Mouse (Mus musculus) heart, embryonic 11.5 days (tissue): ENCODE results near the gene Lag3. TPM values are rescaled to one million over a fixed set of nuclear protein-coding genes. Genes with fewer than 3 reads are reported as not detected.
A peak's percentile ranks its signal among the peaks of the same experiment; 100 is the strongest.

Experiments
- ATAC-seq: fragments of 200-750 bp; cut with Nextera tagmentation; replicated peaks from 2 replicates; pipeline ENCODE4 v1.8.0; 2017; ENCODE audit warnings: moderate library complexity; ENCODE audit not compliant: insufficient number of reproducible peaks, low FRiP score, low TSS enrichment
- H3K27ac ChIP-seq: fragments of 300-500 bp; sonication (generic); 2 replicates; pipeline ENCODE4 v1.5.1; 2014; ENCODE audit warnings: mild to moderate bottlenecking, low read depth, low read length
- H3K27me3 ChIP-seq: fragments of 300-500 bp; sonication (generic); 2 replicates; pipeline ENCODE4 v1.6.1; 2014; ENCODE audit warnings: mild to moderate bottlenecking, low read length, mixed read lengths; ENCODE audit not compliant: control insufficient read depth, insufficient read depth
- H3K36me3 ChIP-seq: fragments of 300-500 bp; sonication (generic); 2 replicates; pipeline ENCODE4 v1.6.1; 2014; ENCODE audit warnings: mild to moderate bottlenecking, low read length, moderate library complexity, mixed read lengths; ENCODE audit not compliant: control insufficient read depth, insufficient read depth
- H3K4me1 ChIP-seq: fragments of 300-500 bp; sonication (generic); 2 replicates; pipeline ENCODE4 v1.6.1; 2014; ENCODE audit warnings: low read length; ENCODE audit not compliant: control insufficient read depth, insufficient read depth
- H3K4me2 ChIP-seq: fragments of 300-500 bp; sonication (generic); 2 replicates; pipeline ENCODE4 v1.6.1; 2014; ENCODE audit warnings: mild to moderate bottlenecking, moderate library complexity
- H3K4me3 ChIP-seq: fragments of 300-500 bp; sonication (generic); 2 replicates; pipeline ENCODE4 v1.5.1; 2014; ENCODE audit warnings: low read depth, low read length
- H3K9ac ChIP-seq: fragments of 300-500 bp; sonication (generic); 2 replicates; pipeline ENCODE4 v1.6.1; 2014; ENCODE audit warnings: mild to moderate bottlenecking, low read depth, low read length, moderate library complexity
- H3K9me3 ChIP-seq: fragments of 300-500 bp; sonication (generic); replicated peaks from 2 replicates; pipeline ENCODE4 v1.6.1; 2016; ENCODE audit warnings: low read length; ENCODE audit not compliant: control insufficient read depth
- WGBS: fragments of 180-500 bp; shearing (Covaris S2); extraction: QIAGEN DNeasy Blood & Tissue Kit; methylation state at CpG from one replicate; pipeline ENCODE4 v1.1.7; 2014; ENCODE audit not compliant: insufficient replicate concordance; 5-methylcytosine and 5-hydroxymethylcytosine counted together
- polyA plus RNA-seq: library from polyadenylated mRNA; unstranded; fragments of >200 nt; fragmentation: Nextera tagmentation; extraction: Ambion mirVana; gene quantifications from 2 replicates; pipeline ENCODE4 v1.2.1, GENCODE M21; 2014

Gene Lag3
- polyA plus RNA-seq, 1 experiment from 2014 or later = 1.1 TPM

DNA sequence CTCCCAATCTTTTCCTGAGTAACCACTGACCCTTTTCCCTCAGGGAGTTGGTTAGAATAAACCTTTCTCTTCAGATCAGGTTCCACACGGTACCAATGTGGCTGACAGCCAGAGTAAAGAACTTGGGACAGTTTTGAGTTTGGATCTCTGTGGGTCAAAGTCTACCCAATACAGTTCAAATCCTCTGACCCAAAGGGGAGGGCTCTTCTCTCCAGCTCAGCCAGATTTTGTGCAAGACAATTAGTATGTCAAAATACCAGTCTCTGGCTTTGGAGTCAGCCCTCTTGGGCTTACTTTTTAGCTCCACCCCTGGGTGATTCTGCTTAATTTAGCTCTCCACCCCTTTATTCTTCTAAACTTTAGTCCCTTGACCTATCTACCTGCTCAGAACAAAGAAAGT lies 18.7 kb upstream of the Lag3 start:
- Histone ChIP-seq H3K9me3 (no peaks in the 10 kb centered on the region), H3K36me3 (peaks cover 11% of the 10 kb centered on the region), H3K27ac (peak overlapping the region; percentile 97), H3K27me3 (no peaks in the 10 kb centered on the region), H3K4me3 (peak overlapping the region; percentile 79), H3K9ac (peak overlapping the region; percentile 81), H3K4me1 (peaks cover 16% of the 10 kb centered on the region), H3K4me2 (peak overlapping the region; percentile 79)
- ATAC-seq = no peak
- WGBS = 47% methylated on average over 1 of the region's 1 CpGs

DNA sequence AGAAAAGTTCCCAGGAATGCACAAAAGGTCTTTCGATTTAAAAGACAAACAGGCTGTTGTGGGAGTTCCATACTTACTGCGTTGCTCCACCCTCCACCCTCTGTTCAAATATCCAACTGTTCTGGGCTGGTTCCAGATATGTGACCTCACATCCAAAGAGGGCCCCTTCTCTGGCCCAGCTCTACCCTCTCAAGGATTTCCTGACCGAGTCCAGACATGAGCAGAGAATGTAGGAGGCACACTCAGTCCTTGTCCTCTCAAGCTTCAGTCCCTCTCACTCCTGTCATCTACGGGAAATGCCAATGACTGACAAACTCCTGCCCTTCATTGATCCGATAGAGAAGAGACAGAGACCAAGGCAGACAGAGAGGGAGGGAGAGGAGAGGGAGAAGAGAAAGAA lies 14.4 kb upstream of the Lag3 start:
- Histone ChIP-seq H3K27ac (peak overlapping the region; percentile 82), H3K4me1 (peaks cover 17% of the 10 kb centered on the region), H3K36me3 (no peaks in the 10 kb centered on the region), H3K27me3 (no peaks in the 10 kb centered on the region), H3K9ac (peak overlapping the region; percentile 43), H3K4me2 (peak overlapping the region; percentile 47), H3K9me3 (no peaks in the 10 kb centered on the region), H3K4me3 (0 out of 2 replicates have a peak overlapping the region, but pooled peaks have one; percentile 8)
- ATAC-seq = no peak
- 29% methylated on average over 5 of the region's 5 CpGs for WGBS

DNA sequence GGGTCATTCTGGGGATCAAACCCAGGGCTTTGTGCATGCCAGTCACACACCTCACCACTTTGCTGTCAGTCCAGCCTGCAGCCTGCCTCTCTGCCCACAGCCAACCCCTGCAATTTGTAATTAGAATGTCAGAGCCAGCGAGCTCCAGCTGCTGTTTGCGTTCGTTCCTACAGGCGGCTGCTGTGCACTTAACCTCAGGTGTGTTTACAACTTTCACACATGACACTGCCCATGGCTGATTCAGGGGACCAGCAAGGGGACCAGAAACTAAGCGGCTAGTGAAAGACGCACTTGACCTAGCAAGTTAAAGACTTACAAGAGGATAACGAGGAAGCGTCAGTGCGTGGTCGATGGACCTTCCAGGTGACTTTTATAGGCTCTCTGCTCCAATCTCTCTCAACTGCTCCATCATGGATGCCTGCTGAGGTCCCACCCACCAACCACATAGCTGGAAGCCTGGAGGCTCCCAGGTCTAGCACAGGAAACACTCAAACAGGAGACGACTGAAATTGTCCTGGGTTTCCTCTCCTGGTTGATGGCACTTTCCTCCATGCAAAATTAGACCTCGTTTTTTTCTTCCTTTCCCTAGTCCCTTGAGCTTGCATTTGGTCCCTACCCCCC lies 13.8 kb upstream of the Lag3 start:
- peak overlapping the region; percentile 82 for H3K27ac ChIP-seq
- ATAC-seq = no peak
- WGBS = 29% methylated on average over 12 of the region's 12 CpGs

DNA sequence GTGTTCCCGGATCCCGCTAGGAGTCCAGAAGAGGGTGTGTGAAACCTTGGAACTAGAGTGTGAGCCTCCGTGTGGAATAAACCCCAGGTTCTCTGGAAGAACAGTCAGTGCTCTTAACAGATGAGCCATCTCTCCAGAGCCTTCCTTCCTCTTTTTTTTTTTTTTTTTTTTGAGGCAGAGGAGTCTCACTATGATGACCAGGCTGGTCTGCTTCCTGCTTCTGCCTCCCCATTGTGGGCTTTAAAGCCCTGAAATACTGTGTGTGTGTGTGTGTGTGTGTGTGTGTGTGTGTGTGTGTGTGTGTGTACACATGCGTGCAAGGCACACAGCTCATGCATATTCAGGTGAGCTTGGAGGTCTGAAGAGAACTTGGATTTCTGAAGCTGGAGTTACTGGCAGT lies 10.0 kb upstream of the Lag3 start:
- H3K27ac ChIP-seq = peak overlapping the region; percentile 99; the same call in 1 of the 2 replicates
- no peaks in the 10 kb centered on the region for H3K9me3 ChIP-seq
- H3K36me3 ChIP-seq = no peaks in the 10 kb centered on the region
- WGBS = 61% methylated on average over 4 of the region's 4 CpGs
- H3K9ac ChIP-seq = no peak overlapping the region
- H3K4me1 ChIP-seq = peaks cover 38% of the 10 kb centered on the region
- H3K27me3 ChIP-seq = no peaks in the 10 kb centered on the region
- no peak overlapping the region for H3K4me2 ChIP-seq
- no peak overlapping the region for H3K4me3 ChIP-seq
- ATAC-seq = no peak

More for the DNA sequence above, 13.8 kb upstream of the Lag3 start:
- Histone ChIP-seq H3K4me2 (peak overlapping the region; percentile 47), H3K36me3 (no peaks in the 10 kb centered on the region), H3K9me3 (no peaks in the 10 kb centered on the region), H3K9ac (peak overlapping the region; percentile 43), H3K27me3 (no peaks in the 10 kb centered on the region), H3K4me3 (no peak overlapping the region), H3K4me1 (peaks cover 22% of the 10 kb centered on the region)

DNA sequence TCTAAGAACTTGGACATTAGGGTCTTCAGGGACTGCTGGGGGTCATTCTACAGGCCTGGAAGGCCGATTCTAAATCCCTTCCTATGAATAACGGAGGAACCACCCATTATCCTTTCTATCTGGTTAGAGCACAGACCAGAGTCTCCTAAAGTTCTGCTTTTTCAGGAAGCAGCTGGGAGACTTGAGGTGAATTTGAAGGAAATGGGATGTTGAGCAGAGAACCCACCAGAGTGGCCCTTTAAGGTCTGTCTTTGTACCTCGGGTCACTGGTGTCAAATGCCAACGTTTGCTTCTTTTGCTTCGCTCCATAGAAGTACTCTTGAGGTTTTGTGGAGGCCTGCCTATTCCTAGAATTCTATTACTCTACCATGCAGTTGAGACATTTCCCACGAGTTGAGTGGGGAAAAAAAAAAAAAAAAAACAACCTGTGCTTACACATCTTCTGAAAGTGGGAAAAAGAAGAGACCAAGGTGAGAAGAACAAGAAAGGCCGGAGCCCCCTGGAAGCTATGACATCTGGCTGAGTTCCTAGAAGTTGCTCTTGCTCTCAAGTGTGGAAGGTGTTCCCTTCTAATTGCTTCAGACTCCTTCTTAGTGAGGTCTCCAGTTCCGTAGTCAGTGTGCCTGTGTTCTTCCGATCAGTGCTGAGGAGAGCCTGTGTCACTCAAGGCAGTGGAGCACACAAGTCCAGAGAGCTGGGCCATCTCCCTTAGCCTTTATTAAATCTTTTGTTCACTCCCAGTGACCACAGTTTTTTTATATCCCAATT lies 9.0 kb upstream of the Lag3 start:
- peak overlapping the region; percentile 90 for H3K4me2 ChIP-seq
- 0 out of 2 replicates have a peak overlapping the region, but pooled peaks have one; percentile 30 for H3K4me3 ChIP-seq
- peak overlapping the region; percentile 56 for H3K9ac ChIP-seq
- peak overlapping the region; percentile 99 for H3K27ac ChIP-seq
- no peaks in the 10 kb centered on the region for H3K9me3 ChIP-seq
- 31% methylated on average over 9 of the region's 9 CpGs for WGBS
- peaks cover 38% of the 10 kb centered on the region for H3K4me1 ChIP-seq
- no peaks in the 10 kb centered on the region for H3K27me3 ChIP-seq
- ATAC-seq = no peak
- H3K36me3 ChIP-seq = no peaks in the 10 kb centered on the region

DNA sequence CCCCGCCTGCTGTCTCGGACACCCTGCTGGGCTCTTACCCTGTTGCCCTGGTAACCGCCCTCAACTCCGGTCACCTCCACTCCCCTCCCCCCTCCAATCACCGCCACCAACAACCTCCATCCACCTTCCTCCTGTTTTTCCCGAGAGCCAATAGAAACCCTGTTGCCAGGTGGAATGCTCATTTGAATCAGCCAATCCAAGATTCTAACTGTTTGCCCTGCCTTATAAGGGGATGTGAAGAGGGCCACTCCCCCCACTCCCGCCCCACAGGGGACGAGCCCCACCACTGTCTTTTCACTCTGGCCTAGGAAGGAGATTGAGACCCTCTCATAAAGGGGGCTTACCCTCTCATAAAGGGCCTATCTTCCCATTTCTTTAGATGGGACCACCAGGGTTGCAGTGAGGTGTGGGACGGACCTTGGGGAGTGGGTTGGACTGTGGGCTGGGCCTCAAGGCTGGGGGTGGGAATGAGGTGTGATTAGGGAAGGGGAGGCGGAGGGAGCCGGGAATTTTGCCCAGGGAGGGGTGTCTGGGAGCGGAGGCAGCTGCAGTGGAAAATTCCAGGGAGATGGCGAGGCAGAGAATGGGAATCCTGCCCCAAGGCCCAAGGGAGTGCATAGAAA lies 8.3 kb upstream of the Lag3 start, which contains the start of gene Ptms:
Gene Ptms, minus strand, starts transcription at position 409 of the 623 bp plus-strand sequence.
- H3K4me1 ChIP-seq = peaks cover 39% of the 10 kb centered on the region
- peak within 1 kb of the TSS; percentile 99 for H3K27ac ChIP-seq
- peak within 1 kb of the TSS; percentile 90 for H3K4me2 ChIP-seq
- H3K4me3 ChIP-seq = peak within 1 kb of the TSS; percentile 30
- peak within 1 kb of the TSS; percentile 56 for H3K9ac ChIP-seq
- H3K27me3 ChIP-seq = no peaks in the 10 kb centered on the region
- H3K9me3 ChIP-seq = no peaks in the 10 kb centered on the region
- no peaks in the 10 kb centered on the region; the same call in 1 of the 2 replicates for H3K36me3 ChIP-seq
- WGBS = 2% methylated on average over 13 of the region's 13 CpGs
- ATAC-seq = peak; percentile 80

DNA sequence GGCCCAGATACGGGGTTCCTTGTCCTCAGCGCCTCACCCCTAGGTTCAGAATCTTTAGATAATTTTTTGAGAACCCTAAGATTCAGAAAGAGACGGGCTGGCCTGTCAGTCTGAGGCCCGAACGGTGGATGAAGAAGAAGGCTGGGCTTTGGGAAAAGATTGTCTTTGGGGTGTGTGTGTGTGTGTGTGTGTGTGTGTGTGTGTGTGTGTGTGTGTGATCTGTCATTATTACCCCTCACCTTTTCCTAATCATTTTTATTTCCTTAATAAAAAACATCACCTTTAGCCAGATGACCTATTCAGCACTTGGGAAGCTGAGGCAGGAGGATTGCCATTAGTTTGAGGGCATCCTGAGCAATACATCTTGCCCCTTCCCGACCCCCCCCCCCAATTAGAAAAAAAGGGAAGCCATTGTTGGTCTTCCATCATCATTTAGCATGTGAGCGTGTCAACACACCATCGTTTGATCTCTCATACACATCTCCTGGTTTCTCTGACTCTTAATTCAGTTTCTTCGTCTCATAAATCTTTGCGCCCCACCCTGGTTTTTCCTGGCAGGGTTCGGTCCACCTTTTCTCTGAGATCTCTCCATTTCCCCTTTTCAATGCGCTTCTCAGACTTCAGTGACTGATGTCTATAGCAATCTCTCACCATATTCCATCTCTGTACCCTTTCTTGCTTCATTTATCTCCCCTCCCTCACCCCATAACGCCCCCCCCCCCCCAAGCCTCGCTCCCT lies 7.6 kb upstream of the Lag3 start:
- Histone ChIP-seq H3K9ac (peak overlapping the region; percentile 98), H3K4me2 (peak overlapping the region; percentile 90), H3K36me3 (peaks cover 7% of the 10 kb centered on the region), H3K27ac (peak overlapping the region; percentile 99), H3K27me3 (no peaks in the 10 kb centered on the region), H3K9me3 (no peaks in the 10 kb centered on the region), H3K4me3 (peak overlapping the region; percentile 80), H3K4me1 (peaks cover 42% of the 10 kb centered on the region)
- 26% methylated on average over 13 of the region's 14 CpGs for WGBS
- ATAC-seq = no peak

DNA sequence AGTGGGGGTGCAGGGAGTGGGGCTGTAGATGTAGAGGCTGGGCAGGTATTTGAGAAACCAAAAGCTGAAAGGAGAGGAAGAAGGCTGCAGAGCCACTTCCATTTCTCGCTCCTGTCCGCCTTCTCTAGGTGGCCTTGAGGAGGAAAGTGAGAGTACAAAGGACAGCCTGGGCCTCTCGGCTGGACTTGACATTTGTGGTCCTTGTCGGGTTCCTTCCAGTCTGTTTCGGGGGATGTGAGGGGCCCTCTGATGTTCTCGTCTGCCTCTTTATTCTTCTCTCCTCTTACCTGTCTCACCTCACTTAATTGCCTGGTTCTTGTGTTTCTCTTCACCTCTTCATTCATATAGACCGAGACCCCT lies 6.8 kb upstream of the Lag3 start:
- H3K4me1 ChIP-seq = peaks cover 42% of the 10 kb centered on the region
- H3K9ac ChIP-seq = peak overlapping the region; percentile 98
- no peak for ATAC-seq
- peaks cover 14% of the 10 kb centered on the region for H3K36me3 ChIP-seq
- H3K4me3 ChIP-seq = peak overlapping the region; percentile 80
- H3K4me2 ChIP-seq = peak overlapping the region; percentile 90
- WGBS = 7% methylated on average over 7 of the region's 7 CpGs
- peak overlapping the region; percentile 99 for H3K27ac ChIP-seq
- H3K9me3 ChIP-seq = no peaks in the 10 kb centered on the region
- no peaks in the 10 kb centered on the region for H3K27me3 ChIP-seq
